Mouse (Mus musculus) hindbrain, postnatal 0 days (tissue): ENCODE measurements around the gene Dpep1. TPM values are rescaled to one million over a fixed set of nuclear protein-coding genes. Genes with fewer than 3 reads are reported as not detected.
"Not testable (repeated sequence)": the region's sequence is repeated elsewhere in the genome, so short reads cannot be mapped to it uniquely, and the experiment has no call there.

Experiments used
- ATAC-seq: fragments of 200-750 bp; cut with Nextera tagmentation; 2 replicates; pipeline ENCODE4 v1.8.0; 2017; ENCODE audit warnings: mild to moderate bottlenecking, moderate TSS enrichment, moderate library complexity
- DNase-seq: peaks from one replicate; pipeline ENCODE4 v3.0.0-alpha.2; 2015; ENCODE audit warnings: low spot score
- H3K27ac ChIP-seq: fragments of 300-500 bp; sonication (generic); 2 replicates; pipeline ENCODE4 v1.5.1; 2014; ENCODE audit warnings: mild to moderate bottlenecking
- H3K27me3 ChIP-seq: fragments of 300-500 bp; sonication (generic); 2 replicates; pipeline ENCODE4 v1.6.1; 2014; ENCODE audit warnings: low read length, mixed read lengths; ENCODE audit not compliant: insufficient read depth
- H3K36me3 ChIP-seq: fragments of 300-500 bp; sonication (generic); 2 replicates; pipeline ENCODE4 v1.6.1; 2014; ENCODE audit warnings: low read length, mixed read lengths; ENCODE audit not compliant: insufficient read depth
- H3K4me1 ChIP-seq: fragments of 300-500 bp; sonication (generic); 2 replicates; pipeline ENCODE4 v1.6.1; 2014; ENCODE audit warnings: antibody characterized with exemption, low read length, mixed read lengths; ENCODE audit not compliant: insufficient read depth
- H3K4me2 ChIP-seq: fragments of 300-500 bp; sonication (generic); 2 replicates; pipeline ENCODE4 v1.6.1; 2014; ENCODE audit warnings: low read depth, mild to moderate bottlenecking, low read length, moderate library complexity, mixed read lengths
- H3K4me3 ChIP-seq: fragments of 300-500 bp; sonication (generic); 2 replicates; pipeline ENCODE4 v1.5.1; 2014; ENCODE audit warnings: low read length
- H3K9ac ChIP-seq: fragments of 300-500 bp; sonication (generic); replicated peaks from 2 replicates; pipeline ENCODE4 v1.6.1; 2014; ENCODE audit warnings: mild to moderate bottlenecking, low read length, moderate library complexity, mixed read lengths
- H3K9me3 ChIP-seq: fragments of 300-500 bp; sonication (generic); 2 replicates; pipeline ENCODE4 v1.6.1; 2016; ENCODE audit warnings: low read length, mixed read lengths
- CTCF ChIP-seq: IDR thresholded peaks from 2 replicates; pipeline ENCODE4 v1.5.1; 2016; ENCODE audit warnings: antibody characterized with exemption, control low read depth, low read depth
- WGBS: fragments of 180-500 bp; shearing (Covaris S2); extraction: QIAGEN DNeasy Blood & Tissue Kit; methylation state at CpG from one replicate; pipeline ENCODE4 v1.1.7; 2014; 5-methylcytosine and 5-hydroxymethylcytosine counted together
- polyA plus RNA-seq: library from polyadenylated mRNA; unstranded; fragments of >200 nt; fragmentation: Nextera tagmentation; extraction: Ambion mirVana; gene quantifications from 2 replicates; pipeline ENCODE4 v1.2.1, GENCODE M21; 2015
- total RNA-seq: library from RNA; depleted of rRNA; stranded (reverse); fragments of >200 nt; gene quantifications from 2 replicates; pipeline ENCODE4 v1.2.3, GENCODE M21; 2014

Gene Dpep1
- total and polyA plus RNA-seq, 2 experiments from 2014 or later, result 0.84 to 1.8 TPM

- H3K27ac ChIP-seq, result peak within 1 kb of the TSS; percentile 89
- TF ChIP-seq CTCF, result peak; percentile 21; the same call in 1 of the 2 replicates
- peak; percentile 93 for ATAC-seq
- peak within 1 kb of the TSS; percentile 81 for H3K4me3 ChIP-seq
- DNase-seq, result peak; percentile 97
- H3K9me3 ChIP-seq, result no peaks in the 10 kb centered on the region
- H3K9ac ChIP-seq, result peak within 1 kb of the TSS; percentile 80
- peaks cover 8% of the 10 kb centered on the region for H3K4me1 ChIP-seq
- peak within 1 kb of the TSS; percentile 99 for H3K4me2 ChIP-seq
- H3K27me3 ChIP-seq, result no peaks in the 10 kb centered on the region
- 4% methylated on average over 59 of the region's 59 CpGs for WGBS
- H3K36me3 ChIP-seq, result 0 out of 2 replicates have a peak, but pooled peaks cover 7% of the 10 kb centered on the region
Observed at GRCm38 (mm10) chr8:123224278-123225266, 38.5 kb downstream of the Dpep1 start, which contains the start of gene Cdk10. Gene Cdk10, plus strand, starts transcription at chr8:123224842.

- no peak overlapping the region for H3K9ac ChIP-seq
- H3K4me2 ChIP-seq, result no peak overlapping the region
- peaks cover 8% of the 10 kb centered on the region for H3K4me1 ChIP-seq
- 0 out of 2 replicates have a peak, but pooled peaks cover 7% of the 10 kb centered on the region for H3K36me3 ChIP-seq
- no peak overlapping the region for H3K4me3 ChIP-seq
- H3K27me3 ChIP-seq, result no peaks in the 10 kb centered on the region
- no peak for TF ChIP-seq CTCF
- no peak for DNase-seq
- ATAC-seq, result no peak
- H3K27ac ChIP-seq, result no peak overlapping the region
- WGBS, result 95% methylated on average over 1 of the region's 1 CpGs
- H3K9me3 ChIP-seq, result no peaks in the 10 kb centered on the region
Observed at GRCm38 (mm10) chr8:123228416-123228815, 42.4 kb downstream of the Dpep1 start.

- not testable (repeated sequence) for H3K4me3 ChIP-seq, H3K36me3 ChIP-seq, ATAC-seq, DNase-seq, H3K9me3 ChIP-seq, H3K4me2 ChIP-seq, H3K4me1 ChIP-seq, H3K27ac ChIP-seq, H3K27me3 ChIP-seq, H3K9ac ChIP-seq
- WGBS, result 75% methylated on average over 10 of the region's 11 CpGs
Observed at GRCm38 (mm10) chr8:123230326-123230725, 44.3 kb downstream of the Dpep1 start.

DNA sequence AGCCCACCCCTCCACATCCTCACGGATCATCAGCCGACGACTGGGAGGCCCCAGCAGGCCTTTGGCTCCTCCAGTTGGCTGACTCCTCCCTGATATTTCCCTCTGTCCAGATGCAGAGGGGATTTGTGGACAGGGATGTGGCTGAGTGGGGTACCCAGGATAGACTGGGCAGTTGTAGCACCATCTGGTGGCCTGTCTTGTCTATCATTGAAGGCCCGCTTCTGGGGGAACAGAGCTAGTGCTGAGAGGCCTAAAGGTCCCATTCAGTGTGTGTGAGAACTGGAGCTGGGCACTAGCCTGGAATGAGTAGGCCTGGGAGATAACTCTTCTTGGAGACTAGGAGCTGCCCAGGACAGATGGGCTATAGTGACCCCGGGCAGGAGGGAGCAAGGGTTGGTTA lies 45.7 kb downstream of the Dpep1 start:
- Histone ChIP-seq H3K36me3 (0 out of 2 replicates have a peak, but pooled peaks cover 7% of the 10 kb centered on the region), H3K9me3 (no peaks in the 10 kb centered on the region), H3K4me2 (no peak overlapping the region), H3K9ac (no peak overlapping the region), H3K4me1 (peaks cover 15% of the 10 kb centered on the region), H3K4me3 (no peak overlapping the region), H3K27ac (no peak overlapping the region), H3K27me3 (no peaks in the 10 kb centered on the region)
- TF ChIP-seq CTCF, result peak; percentile 53
- WGBS, result 55% methylated on average over 5 of the region's 5 CpGs
- ATAC-seq (no peak), DNase-seq (peak; percentile 46)

- no peaks in the 10 kb centered on the region for H3K9me3 ChIP-seq
- ATAC-seq (no peak), DNase-seq (no peak)
- H3K27ac ChIP-seq, result no peak overlapping the region
- WGBS, result 36% methylated on average over 7 of the region's 7 CpGs
- H3K4me1 ChIP-seq, result peaks cover 15% of the 10 kb centered on the region
- no peak overlapping the region for H3K4me2 ChIP-seq
- H3K36me3 ChIP-seq, result 0 out of 2 replicates have a peak, but pooled peaks cover under 1% of the 10 kb centered on the region
- H3K4me3 ChIP-seq, result no peak overlapping the region
- no peaks in the 10 kb centered on the region for H3K27me3 ChIP-seq
- no peak overlapping the region for H3K9ac ChIP-seq
- TF ChIP-seq CTCF, result no peak
Observed at GRCm38 (mm10) chr8:123232553-123232952, 46.5 kb downstream of the Dpep1 start.

- WGBS, result 44% methylated on average over 12 of the region's 13 CpGs
- no peak overlapping the region for H3K27ac ChIP-seq
- H3K36me3 ChIP-seq, result no peaks in the 10 kb centered on the region
- H3K9ac ChIP-seq, result no peak overlapping the region
- H3K4me2 ChIP-seq, result no peak overlapping the region
- peaks cover 15% of the 10 kb centered on the region for H3K4me1 ChIP-seq
- ATAC-seq, result no peak
- DNase-seq, result peak; percentile 28
- no peaks in the 10 kb centered on the region for H3K9me3 ChIP-seq
- no peak overlapping the region for H3K4me3 ChIP-seq
- TF ChIP-seq CTCF, result no peak
- no peaks in the 10 kb centered on the region for H3K27me3 ChIP-seq
Observed at GRCm38 (mm10) chr8:123233300-123233699, 47.3 kb downstream of the Dpep1 start.
